Mouse (Mus musculus) gastrocnemius, postnatal 10 days (tissue): ENCODE measurements at regions not wholly inside any gene's neighbourhood (a gene's known extent, or its start where the extent isn't known, plus 50 kb on each side); places are given as distances from the start of the nearest gene placed in this dataset.
A peak's percentile ranks its signal among the peaks of the same experiment; 100 is the strongest.

Source experiments
- DNase-seq: peaks from one replicate; pipeline ENCODE4 v3.0.0; 2021; ENCODE audit warnings: mixed read lengths

DNA sequence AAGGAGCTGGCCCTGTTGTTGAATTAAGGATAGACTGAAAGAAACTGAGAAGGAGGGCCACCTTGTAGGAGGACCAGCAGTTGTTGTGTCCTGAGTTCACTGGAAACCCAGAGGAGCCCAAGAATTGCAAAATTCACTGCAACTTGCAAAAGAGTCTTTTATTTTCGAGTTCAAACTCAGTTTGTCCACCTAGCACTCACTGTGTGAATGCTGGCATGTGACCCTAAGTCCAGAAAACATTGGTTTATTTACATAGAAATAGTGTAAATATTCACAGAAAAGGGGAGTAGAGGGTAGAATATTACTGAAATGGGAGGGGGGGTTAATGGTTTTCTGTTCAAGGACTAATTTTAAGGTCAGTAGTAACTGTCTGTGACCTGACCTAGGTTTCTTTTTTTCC, 394.7 kb downstream of the 4933405O20Rik start:
- no peak for DNase-seq

- no peak for DNase-seq
Observed at GRCm38 (mm10) chr7:51041899-51042667, 443.1 kb downstream of the 4933405O20Rik start.

DNA sequence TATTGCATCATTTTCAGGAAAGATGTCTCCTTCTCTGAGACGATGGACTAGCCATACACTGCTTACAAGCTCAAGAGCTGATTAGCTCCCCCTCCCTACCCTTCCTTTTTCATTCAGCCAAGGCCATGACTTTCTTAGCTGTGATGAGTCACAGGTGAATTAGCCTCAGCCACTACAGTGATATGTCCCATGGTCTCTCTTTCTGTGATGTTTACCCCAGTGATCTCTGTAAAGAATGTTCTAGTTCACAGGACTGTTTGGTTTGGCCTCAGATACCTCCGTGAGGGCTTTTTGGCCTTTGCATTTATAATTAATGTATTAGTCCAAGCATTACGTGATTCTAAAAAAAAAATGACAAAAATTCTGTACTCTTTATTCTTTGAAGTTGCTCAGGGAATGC, 452.5 kb downstream of the 4933405O20Rik start:
- DNase-seq: no peak

DNA sequence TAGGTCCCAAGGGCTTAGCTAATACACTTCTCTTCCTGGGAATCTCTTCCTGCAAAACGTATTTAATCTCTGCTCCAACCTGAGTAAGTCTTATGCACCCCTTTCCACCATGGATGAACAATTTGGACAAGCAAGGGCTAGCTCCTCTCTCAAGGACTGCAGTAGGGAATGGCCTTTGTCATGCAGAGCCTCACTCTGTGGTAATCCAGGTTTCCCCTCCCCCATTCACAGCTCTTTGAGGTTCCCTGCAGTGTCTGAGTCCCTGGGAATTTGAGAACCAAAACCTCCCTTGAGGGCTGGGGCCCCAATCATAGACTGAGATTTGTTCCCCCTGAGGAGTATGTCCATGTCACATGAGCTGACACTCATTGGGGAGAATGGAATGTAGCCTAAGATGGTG, 442.5 kb upstream of the Ano5 start:
- DNase-seq: no peak

GRCm38 (mm10) chr7:51093774-51094173, 417.1 kb upstream of the Ano5 start:
- no peak for DNase-seq

- no peak for DNase-seq
Observed at GRCm38 (mm10) chr7:51101166-51101565, 409.7 kb upstream of the Ano5 start.

DNA sequence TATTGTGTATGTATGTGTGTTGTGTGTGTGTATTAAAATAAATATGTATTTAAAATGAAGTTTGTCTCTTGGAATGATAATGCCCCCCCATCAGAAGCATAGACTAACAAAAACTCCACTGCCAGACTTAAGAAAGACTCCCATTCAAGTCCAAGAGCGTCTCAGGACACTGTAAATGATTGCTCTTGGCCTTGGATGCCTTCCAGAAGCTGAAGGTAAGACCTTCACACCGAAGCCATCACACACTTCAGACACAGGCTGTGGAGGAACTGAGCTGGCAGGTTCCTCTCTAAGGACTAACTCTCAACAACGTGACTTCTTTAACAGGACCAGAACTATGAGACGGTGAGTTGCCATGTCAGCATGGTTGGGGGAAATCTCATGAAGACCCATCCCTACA, 370.0 kb upstream of the Ano5 start:
- no peak for DNase-seq

DNA sequence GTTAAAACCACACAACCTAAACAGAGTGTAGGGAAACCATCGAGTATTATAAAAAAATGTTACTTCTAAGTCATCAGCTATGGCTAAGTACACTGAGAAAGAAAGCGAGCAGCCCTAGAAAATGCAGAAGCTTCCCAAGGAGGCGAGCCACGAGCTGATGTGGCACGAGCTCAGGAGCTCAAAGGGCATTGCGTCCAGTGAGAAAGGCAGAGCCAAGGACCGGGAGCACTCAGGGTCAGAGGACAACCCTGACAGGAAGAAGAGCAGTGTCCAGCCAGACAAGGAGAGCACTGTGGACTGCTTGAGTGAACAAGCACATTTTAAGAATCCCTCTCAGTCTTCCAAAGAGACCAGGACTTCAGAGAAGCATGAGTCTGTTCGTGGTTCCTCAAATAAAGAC, 335.6 kb upstream of the Ano5 start:
- no peak for DNase-seq

DNA sequence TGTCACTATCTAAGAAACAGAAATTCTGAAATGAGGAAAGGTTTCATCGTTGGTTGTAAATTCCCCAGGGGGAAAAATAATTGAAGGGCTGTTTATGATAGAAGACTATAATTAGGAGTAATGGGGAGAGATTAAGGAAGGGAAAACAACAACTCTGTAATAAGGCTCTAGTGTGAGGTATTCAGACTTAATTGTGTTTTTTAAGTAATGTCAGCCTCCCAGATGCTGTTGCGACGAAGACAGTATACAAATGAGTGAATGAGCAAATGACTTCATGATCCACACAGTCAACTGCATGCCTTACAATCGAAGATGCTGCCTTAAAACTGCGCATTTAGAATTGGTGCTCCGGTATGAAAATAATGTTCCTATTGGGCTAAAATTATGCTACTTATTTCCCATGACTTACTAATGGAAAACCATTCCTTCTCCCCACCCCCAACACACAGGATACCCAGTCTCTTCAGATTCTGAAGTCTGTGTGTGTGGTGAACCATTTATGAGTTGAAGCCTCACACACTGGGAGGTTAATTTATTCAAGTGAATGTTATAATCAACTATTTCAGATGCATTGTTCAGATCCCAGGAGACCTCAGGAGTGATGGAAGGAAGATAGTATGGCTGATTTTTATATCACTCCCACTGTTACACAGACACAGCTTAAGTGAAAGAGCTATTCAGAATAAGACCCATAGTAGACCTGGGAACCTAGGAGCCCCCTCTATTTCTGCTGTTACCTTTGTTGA, 295.2 kb upstream of the Ano5 start:
- no peak for DNase-seq

DNA sequence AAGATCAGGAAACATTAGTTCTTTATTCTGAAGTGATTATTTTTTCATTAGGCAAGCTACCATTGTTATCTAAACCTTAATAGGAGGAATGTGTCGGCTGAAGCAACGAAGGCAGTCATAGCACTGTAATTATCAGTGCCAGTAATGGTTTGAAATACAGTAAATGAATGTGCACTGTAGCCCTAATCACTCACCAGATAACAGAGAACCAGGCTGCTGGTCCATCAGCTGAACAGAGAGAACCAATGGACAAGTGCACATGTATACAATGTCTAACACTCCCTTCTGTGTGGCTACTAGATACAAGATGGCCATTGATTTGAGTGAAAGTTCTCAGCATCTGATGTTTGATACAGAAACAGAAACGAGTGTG, 294.6 kb upstream of the Ano5 start:
- no peak for DNase-seq

DNA sequence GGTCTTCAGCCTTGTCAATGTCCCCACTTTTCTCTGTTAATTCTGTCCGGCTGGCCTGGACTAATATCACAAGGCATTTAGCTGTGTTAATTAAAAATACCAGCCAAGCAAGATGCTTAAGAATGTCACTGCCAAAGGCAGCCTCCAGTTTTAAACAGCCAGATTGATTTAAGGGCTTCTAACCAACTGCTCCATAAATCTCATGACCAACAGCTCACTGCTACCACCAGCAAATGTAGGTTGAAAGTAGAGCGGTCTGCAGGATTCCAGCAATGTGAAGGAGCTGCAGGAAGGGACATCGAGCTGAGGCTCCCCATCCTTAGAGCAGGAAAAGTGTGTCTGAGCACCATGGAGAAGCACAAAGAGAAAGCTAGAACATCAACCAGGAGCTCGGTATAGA, 289.5 kb upstream of the Ano5 start:
- DNase-seq: no peak

GRCm38 (mm10) chr7:51221806-51222205, 289.0 kb upstream of the Ano5 start:
- DNase-seq: no peak

GRCm38 (mm10) chr7:51227136-51227535, 283.7 kb upstream of the Ano5 start:
- no peak for DNase-seq

DNA sequence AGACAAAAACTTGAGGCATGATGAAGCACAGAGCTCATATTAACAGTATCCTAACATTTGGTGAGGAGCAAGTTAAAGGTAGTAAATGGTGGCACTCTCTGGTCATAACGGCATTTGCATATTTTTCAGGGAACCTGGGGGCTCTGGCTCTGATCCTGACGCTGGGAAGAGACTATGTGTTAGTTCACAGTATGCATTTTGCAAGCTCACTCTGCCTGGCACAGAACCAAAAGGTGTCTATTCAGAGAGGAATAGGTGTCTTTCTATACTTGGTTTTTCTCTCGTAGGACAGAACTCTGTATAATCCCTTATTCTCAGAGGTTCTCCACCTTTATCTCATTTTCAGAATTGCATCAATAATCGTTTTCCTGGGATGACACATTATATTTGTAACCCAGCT, 276.2 kb upstream of the Ano5 start:
- no peak for DNase-seq

DNA sequence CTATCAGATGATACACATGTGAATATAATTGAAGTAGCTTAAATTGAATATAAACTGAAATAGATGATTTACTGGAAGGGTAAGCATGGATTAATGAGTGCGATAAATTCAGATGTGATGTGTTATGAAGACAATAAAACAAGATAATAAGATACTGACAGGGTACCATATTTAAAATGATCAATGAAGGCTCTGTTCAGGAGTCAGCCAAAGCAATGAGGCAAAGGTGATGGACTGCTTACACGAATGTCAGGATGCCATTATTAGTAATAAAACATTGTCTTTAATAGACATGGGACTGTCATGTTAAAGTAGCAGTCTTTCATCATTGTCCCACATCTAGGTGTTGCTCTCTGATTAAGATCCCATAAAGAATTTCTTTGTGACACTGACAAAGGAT, 263.1 kb upstream of the Ano5 start:
- no peak for DNase-seq

GRCm38 (mm10) chr7:51254461-51254860, 256.4 kb upstream of the Ano5 start:
- no peak for DNase-seq

- DNase-seq: no peak
Observed at GRCm38 (mm10) chr7:51259160-51259831, 251.5 kb upstream of the Ano5 start.

GRCm38 (mm10) chr7:51264166-51264565, 246.7 kb upstream of the Ano5 start:
- DNase-seq: no peak

GRCm38 (mm10) chr7:51265896-51266295, 244.9 kb upstream of the Ano5 start:
- DNase-seq: no peak

- DNase-seq: no peak
Observed at GRCm38 (mm10) chr7:51266879-51267278, 243.9 kb upstream of the Ano5 start.

DNA sequence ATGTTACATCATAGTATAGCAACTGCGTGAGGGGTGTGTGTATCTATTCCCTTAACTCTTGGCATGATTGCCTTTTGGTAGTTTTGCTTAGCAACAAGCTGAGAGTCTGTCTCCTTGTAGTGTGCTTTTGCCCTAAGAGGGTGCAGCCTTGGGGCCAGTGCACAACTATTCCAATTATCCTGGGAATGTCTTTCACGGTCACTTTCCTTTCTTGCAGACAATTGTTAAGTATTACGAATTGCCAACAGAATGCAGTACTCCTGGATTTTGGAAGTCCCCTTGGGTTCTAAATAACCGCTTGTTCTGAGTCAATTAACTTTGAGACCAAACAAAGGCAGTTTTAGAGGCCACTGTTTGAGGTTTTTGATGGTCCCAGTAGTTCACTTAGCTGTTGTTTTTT, 242.1 kb upstream of the Ano5 start:
- no peak for DNase-seq

- peak; percentile 64 for DNase-seq
Observed at GRCm38 (mm10) chr7:51270531-51271090, 240.2 kb upstream of the Ano5 start.

- DNase-seq: no peak
Observed at GRCm38 (mm10) chr7:51281470-51281869, 229.4 kb upstream of the Ano5 start.
